Mouse (Mus musculus): ENCODE data around the gene Slc44a1. TPM values are rescaled to one million over a fixed set of nuclear protein-coding genes. Genes with fewer than 3 reads are reported as not detected.

The Slc44a1 gene
- polyA plus RNA-seq, 1 experiment = 18.1 TPM

DNA sequence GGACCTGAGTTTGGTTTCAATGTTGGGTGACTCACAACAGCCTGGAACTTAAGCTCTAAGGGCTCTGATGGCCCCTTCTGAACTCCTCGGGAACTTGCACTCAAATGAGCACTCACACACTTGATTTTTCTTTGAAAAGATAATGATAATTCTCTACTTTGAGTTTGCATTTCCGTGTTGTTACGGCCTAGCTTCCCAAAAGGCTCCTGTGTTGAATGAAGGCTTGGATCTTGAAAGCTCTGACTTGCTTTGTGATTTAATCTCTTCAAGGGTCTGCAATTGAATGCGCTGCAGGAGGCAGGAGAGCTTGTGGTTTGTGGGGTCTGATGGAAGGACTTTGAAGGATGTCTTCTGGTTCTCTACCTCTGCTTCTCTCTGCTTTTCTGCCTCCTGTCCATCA, 13.1 kb upstream of the Slc44a1 start:
- 79% methylated on average over 4 of the region's 4 CpGs for WGBS
- TF ChIP-seq POLR2A (IDR thresholded peaks at IDR 0.05; ENCODE audit: control insufficient read depth, extremely low read depth, insufficient read depth, low read length, poor library complexity) (no peak), CTCF (IDR thresholded peaks at IDR 0.05; ENCODE audit: borderline replicate concordance, control insufficient read depth, extremely low read depth, insufficient read depth, low read length, poor library complexity) (no peak)
- Histone ChIP-seq H3K4me3 (ENCODE audit: control insufficient read depth, insufficient read depth, low read length) (no peak overlapping the region), H3K27me3 (ENCODE audit: control insufficient read depth, insufficient read depth, low read length) (no peaks in the 10 kb centered on the region), H3K27ac (ENCODE audit: control insufficient read depth, insufficient read depth, low read length) (no peak overlapping the region), H3K4me1 (replicated peaks; ENCODE audit: control insufficient read depth, insufficient read depth, low read length) (no peaks in the 10 kb centered on the region), H3K36me3 (ENCODE audit: control insufficient read depth, insufficient read depth, low read length) (no peaks in the 10 kb centered on the region)
- DNase-seq = no peak

DNA sequence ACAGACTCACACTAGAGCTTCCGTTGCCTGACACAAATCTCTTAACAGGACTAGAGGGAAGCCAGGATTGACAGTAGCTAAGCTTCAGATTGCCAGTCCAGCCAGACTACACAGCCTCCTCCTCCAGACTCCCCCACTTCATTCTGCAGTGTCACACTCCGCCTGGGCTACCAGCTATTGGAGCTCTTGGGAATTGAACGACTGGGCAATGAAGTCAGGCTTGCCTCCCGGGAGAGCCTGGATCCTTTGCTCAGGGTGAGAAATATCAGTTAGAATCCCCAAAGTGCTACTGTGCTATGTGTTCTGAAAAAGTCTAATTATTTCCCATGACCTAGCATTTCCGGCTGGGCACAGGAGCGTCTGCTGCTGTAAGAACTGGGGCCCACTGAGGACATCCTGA, 9.7 kb upstream of the Slc44a1 start:
- DNase-seq = no peak
- no peaks in the 10 kb centered on the region for H3K27me3 ChIP-seq (ENCODE audit: control insufficient read depth, insufficient read depth, low read length)
- H3K4me3 ChIP-seq (ENCODE audit: control insufficient read depth, insufficient read depth, low read length) = no peak overlapping the region
- no peaks in the 10 kb centered on the region for H3K4me1 ChIP-seq (replicated peaks; ENCODE audit: control insufficient read depth, insufficient read depth, low read length)
- 84% methylated on average over 6 of the region's 6 CpGs for WGBS
- no peak overlapping the region for H3K27ac ChIP-seq (ENCODE audit: control insufficient read depth, insufficient read depth, low read length)
- H3K36me3 ChIP-seq (ENCODE audit: control insufficient read depth, insufficient read depth, low read length) = no peaks in the 10 kb centered on the region
- TF ChIP-seq CTCF (IDR thresholded peaks at IDR 0.05; ENCODE audit: borderline replicate concordance, control insufficient read depth, extremely low read depth, insufficient read depth, low read length, poor library complexity) = no peak
- no peak for TF ChIP-seq POLR2A (IDR thresholded peaks at IDR 0.05; ENCODE audit: control insufficient read depth, extremely low read depth, insufficient read depth, low read length, poor library complexity)

DNA sequence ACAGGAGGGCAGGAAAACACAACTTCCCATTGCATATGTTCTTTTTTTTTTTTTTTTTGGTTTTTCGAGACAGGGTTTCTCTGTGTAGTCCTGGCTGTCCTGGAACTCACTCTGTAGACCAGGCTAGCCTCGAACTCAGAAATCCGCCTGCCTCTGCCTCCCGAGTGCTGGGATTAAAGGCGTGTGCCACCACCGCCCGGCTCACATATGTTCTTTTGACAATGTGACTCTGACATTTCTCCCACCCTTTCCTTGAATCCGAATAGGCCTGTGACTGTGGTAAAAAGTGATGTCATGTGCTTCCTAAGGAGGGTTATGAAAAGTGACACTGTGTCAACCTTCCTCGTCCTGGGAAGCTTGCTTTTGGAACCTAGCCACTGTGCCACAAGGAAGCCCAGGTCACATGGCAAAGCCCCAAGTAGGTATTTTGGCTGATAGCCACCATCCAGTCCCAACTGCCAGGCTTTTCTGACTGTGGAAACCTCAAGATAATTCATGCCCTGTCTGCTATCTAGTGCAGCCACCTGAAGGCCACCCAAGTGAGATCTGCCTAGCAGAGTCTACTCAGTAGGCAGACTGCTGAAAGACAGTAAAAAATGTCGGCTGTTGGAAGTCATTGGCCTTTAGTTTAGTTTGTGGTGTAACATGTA, 8.5 kb upstream of the Slc44a1 start:
- DNase-seq = no peak
- 89% methylated on average over 10 of the region's 10 CpGs for WGBS
- H3K4me1 ChIP-seq (replicated peaks; ENCODE audit: control insufficient read depth, insufficient read depth, low read length) = no peaks in the 10 kb centered on the region
- TF ChIP-seq CTCF (IDR thresholded peaks at IDR 0.05; ENCODE audit: borderline replicate concordance, control insufficient read depth, extremely low read depth, insufficient read depth, low read length, poor library complexity) (no peak), POLR2A (IDR thresholded peaks at IDR 0.05; ENCODE audit: control insufficient read depth, extremely low read depth, insufficient read depth, low read length, poor library complexity) (no peak)
- H3K4me3 ChIP-seq (ENCODE audit: control insufficient read depth, insufficient read depth, low read length) = no peak overlapping the region
- H3K27me3 ChIP-seq (ENCODE audit: control insufficient read depth, insufficient read depth, low read length) = no peaks in the 10 kb centered on the region
- no peaks in the 10 kb centered on the region for H3K36me3 ChIP-seq (ENCODE audit: control insufficient read depth, insufficient read depth, low read length)
- H3K27ac ChIP-seq (ENCODE audit: control insufficient read depth, insufficient read depth, low read length) = no peak overlapping the region

DNA sequence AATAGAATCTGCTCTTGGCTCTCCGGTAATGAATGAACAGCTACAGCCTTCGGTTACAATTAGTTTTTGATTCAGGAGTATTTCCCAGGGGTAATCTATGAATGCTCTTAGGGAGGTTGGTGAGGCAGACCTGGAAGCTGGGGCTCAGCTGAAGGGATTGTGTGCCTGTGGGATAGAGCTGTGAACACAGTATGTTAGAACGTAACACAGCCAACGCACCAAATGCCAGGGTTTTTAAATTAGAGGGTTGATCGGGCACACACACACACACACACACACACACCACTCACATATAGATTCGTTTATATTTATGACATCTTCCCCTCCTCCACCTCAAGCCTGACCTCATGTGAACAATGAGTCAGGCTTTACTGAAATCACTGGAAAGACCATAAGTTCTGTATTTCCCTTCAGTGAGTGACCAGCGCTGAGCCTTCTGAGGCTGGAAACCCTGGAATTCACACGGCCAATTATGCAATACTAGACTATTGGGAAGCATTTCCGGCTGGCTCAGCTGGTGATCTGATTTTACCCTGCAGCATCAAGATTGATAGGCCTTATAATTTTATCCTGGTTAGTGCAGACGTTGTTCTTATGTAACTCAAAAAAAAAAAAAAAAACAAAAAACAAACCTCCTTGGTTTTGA, 3.0 kb upstream of the Slc44a1 start:
- no peak for DNase-seq
- no peak for TF ChIP-seq POLR2A (IDR thresholded peaks at IDR 0.05; ENCODE audit: control insufficient read depth, extremely low read depth, insufficient read depth, low read length, poor library complexity)
- TF ChIP-seq CTCF (IDR thresholded peaks at IDR 0.05; ENCODE audit: borderline replicate concordance, control insufficient read depth, extremely low read depth, insufficient read depth, low read length, poor library complexity) = no peak
- Histone ChIP-seq H3K27me3 (ENCODE audit: control insufficient read depth, insufficient read depth, low read length) (no peaks in the 10 kb centered on the region; the same call in 1 of the 2 replicates), H3K4me1 (replicated peaks; ENCODE audit: control insufficient read depth, insufficient read depth, low read length) (peaks cover 7% of the 10 kb centered on the region), H3K36me3 (ENCODE audit: control insufficient read depth, insufficient read depth, low read length) (no peaks in the 10 kb centered on the region), H3K4me3 (ENCODE audit: control insufficient read depth, insufficient read depth, low read length) (no peak overlapping the region), H3K27ac (ENCODE audit: control insufficient read depth, insufficient read depth, low read length) (no peak overlapping the region)
- WGBS = 93% methylated on average over 10 of the region's 10 CpGs

DNA sequence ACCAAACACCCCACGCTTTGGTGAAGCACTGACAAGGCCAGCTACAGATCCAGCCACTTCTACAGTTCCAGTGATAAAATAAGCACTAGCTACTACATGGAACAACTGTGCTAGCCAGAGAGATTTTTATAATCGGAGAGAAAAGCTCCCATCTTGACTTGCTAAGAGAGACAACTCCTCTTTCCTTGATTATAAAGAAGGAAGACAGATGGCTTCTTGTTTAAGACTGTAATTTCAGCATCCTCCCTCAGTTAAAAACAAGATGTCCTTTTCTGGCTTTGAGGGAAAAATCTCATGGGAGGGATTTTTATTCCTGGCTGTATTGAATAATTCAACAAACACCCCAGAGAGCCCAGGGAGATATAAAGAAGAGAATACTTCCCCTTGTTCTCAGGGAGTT, 1.8 kb upstream of the Slc44a1 start:
- Histone ChIP-seq H3K27ac (ENCODE audit: control insufficient read depth, insufficient read depth, low read length) (no peak overlapping the region), H3K36me3 (ENCODE audit: control insufficient read depth, insufficient read depth, low read length) (no peaks in the 10 kb centered on the region), H3K4me1 (replicated peaks; ENCODE audit: control insufficient read depth, insufficient read depth, low read length) (peaks cover 7% of the 10 kb centered on the region), H3K4me3 (ENCODE audit: control insufficient read depth, insufficient read depth, low read length) (no peak overlapping the region), H3K27me3 (ENCODE audit: control insufficient read depth, insufficient read depth, low read length) (no peaks in the 10 kb centered on the region; the same call in 1 of the 2 replicates)
- TF ChIP-seq POLR2A (IDR thresholded peaks at IDR 0.05; ENCODE audit: control insufficient read depth, extremely low read depth, insufficient read depth, low read length, poor library complexity) = no peak
- TF ChIP-seq CTCF (IDR thresholded peaks at IDR 0.05; ENCODE audit: borderline replicate concordance, control insufficient read depth, extremely low read depth, insufficient read depth, low read length, poor library complexity) = no peak
- DNase-seq = no peak
- 94% methylated on average over 2 of the region's 2 CpGs for WGBS

DNA sequence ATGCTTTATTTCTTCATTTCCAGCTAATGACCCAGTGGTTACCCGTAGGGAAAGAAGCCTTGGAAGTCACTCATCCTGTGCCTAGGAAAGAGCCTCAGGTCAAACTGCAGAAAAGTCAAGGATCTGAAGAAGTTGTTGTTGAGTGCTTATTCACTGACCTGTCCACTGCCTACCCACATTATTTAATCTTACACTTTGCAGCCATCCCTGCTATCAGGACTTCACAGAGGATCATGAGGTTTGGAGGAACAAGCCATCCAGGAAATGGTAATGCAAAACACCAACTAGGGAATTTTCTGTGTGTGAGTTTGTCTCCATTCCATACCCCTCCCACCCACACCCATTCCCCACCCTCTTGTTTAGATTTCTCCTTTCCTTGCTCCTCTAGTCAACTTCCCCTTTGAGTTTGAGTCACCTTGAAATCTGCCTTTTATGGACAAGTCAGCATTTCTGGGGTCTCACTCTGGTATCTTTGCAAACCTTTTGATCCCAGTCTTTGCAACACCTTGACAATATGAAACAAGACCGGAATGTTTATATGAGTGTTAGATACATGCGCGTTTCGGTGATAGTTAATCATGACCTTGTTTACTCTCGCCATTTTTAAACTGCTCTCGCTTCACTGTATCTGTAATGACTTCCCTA, 1.3 kb upstream of the Slc44a1 start:
- TF ChIP-seq POLR2A (IDR thresholded peaks at IDR 0.05; ENCODE audit: control insufficient read depth, extremely low read depth, insufficient read depth, low read length, poor library complexity) (no peak), CTCF (IDR thresholded peaks at IDR 0.05; ENCODE audit: borderline replicate concordance, control insufficient read depth, extremely low read depth, insufficient read depth, low read length, poor library complexity) (no peak)

More for the DNA sequence above, 1.3 kb upstream of the Slc44a1 start:
- DNase-seq = no peak
- WGBS = 89% methylated on average over 7 of the region's 7 CpGs
- Histone ChIP-seq H3K27ac (ENCODE audit: control insufficient read depth, insufficient read depth, low read length) (no peak overlapping the region), H3K4me3 (ENCODE audit: control insufficient read depth, insufficient read depth, low read length) (no peak overlapping the region), H3K36me3 (ENCODE audit: control insufficient read depth, insufficient read depth, low read length) (no peaks in the 10 kb centered on the region), H3K4me1 (replicated peaks; ENCODE audit: control insufficient read depth, insufficient read depth, low read length) (peaks cover 7% of the 10 kb centered on the region), H3K27me3 (ENCODE audit: control insufficient read depth, insufficient read depth, low read length) (no peaks in the 10 kb centered on the region; the same call in 1 of the 2 replicates)

Measured in thymus, adult 2 months (tissue).